Mouse (Mus musculus) heart, postnatal 0 days (tissue): ENCODE measurements at regions not wholly inside any gene's neighbourhood (a gene's known extent, or its start where the extent isn't known, plus 50 kb on each side); places are given as distances from the start of the nearest gene placed in this dataset.
A peak's percentile ranks its signal among the peaks of the same experiment; 100 is the strongest.

Experiments
- ATAC-seq: fragments of 200-750 bp; cut with Nextera tagmentation; 2 replicates; pipeline ENCODE4 v1.8.0; 2017; ENCODE audit warnings: low read depth, moderate number of reproducible peaks, moderate library complexity; ENCODE audit not compliant: insufficient read depth
- DNase-seq: peaks from one replicate; pipeline ENCODE4 v3.0.0-alpha.2; 2016; ENCODE audit warnings: low spot score
- H3K27ac ChIP-seq: fragments of 300-500 bp; sonication (generic); 2 replicates; pipeline ENCODE4 v1.5.1; 2014; ENCODE audit warnings: low read depth, mild to moderate bottlenecking
- H3K27me3 ChIP-seq: fragments of 300-500 bp; sonication (generic); 2 replicates; pipeline ENCODE4 v1.6.1; 2014; ENCODE audit warnings: low read length, mixed read lengths; ENCODE audit not compliant: control insufficient read depth, insufficient read depth
- H3K36me3 ChIP-seq: fragments of 300-500 bp; sonication (generic); replicated peaks from 2 replicates; pipeline ENCODE4 v1.6.1; 2014; ENCODE audit warnings: low read length, mixed read lengths; ENCODE audit not compliant: control insufficient read depth, insufficient read depth
- H3K4me1 ChIP-seq: fragments of 300-500 bp; sonication (generic); 2 replicates; pipeline ENCODE4 v1.6.1; 2014; ENCODE audit warnings: antibody characterized with exemption; ENCODE audit not compliant: control insufficient read depth, insufficient read depth
- H3K4me2 ChIP-seq: fragments of 300-500 bp; sonication (generic); 2 replicates; pipeline ENCODE4 v1.6.1; 2014; ENCODE audit warnings: low read depth, mild to moderate bottlenecking, low read length, moderate library complexity
- H3K4me3 ChIP-seq: fragments of 300-500 bp; sonication (generic); 2 replicates; pipeline ENCODE4 v1.5.1; 2014; ENCODE audit warnings: low read depth, low read length
- H3K9ac ChIP-seq: fragments of 300-500 bp; sonication (generic); replicated peaks from 2 replicates; pipeline ENCODE4 v1.6.1; 2014; ENCODE audit warnings: low read depth, low read length, mixed read lengths
- H3K9me3 ChIP-seq: fragments of 300-500 bp; sonication (generic); replicated peaks from 2 replicates; pipeline ENCODE4 v1.6.1; 2016; ENCODE audit warnings: low read length; ENCODE audit not compliant: control insufficient read depth
- CTCF ChIP-seq: IDR thresholded peaks from 2 replicates; pipeline ENCODE4 v1.5.1; 2016; ENCODE audit warnings: antibody characterized with exemption, control low read depth, low read depth
- EP300 ChIP-seq: IDR thresholded peaks from 2 replicates; pipeline ENCODE4 v1.6.1; 2016; ENCODE audit warnings: antibody characterized with exemption, low read depth
- WGBS: fragments of 180-500 bp; shearing (Covaris S2); extraction: QIAGEN DNeasy Blood & Tissue Kit; methylation state at CpG from one replicate; pipeline ENCODE4 v1.1.7; 2014; 5-methylcytosine and 5-hydroxymethylcytosine counted together

DNA sequence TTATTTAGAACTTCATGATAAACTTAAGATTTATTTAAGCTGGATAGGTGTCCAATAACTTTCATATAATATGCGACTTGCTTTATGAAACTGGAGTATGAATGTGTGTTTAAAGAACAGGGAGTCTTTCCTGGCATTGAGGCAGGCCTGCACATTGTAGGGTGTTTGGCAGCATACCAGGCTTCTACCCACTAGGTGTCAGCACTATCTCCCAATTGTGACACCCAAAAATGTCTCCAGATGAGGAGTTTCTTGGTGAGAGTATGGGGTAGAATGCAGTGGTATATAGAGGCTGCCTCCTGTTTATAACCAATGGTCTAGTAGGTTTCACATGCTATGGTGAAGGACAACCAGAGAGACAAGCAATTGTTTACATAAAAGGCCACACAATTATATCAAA, 311.9 kb downstream of the Gpat3 start:
- TF ChIP-seq CTCF (no peak), EP300 (no peak)
- Histone ChIP-seq H3K4me2 (no peak overlapping the region), H3K36me3 (no peaks in the 10 kb centered on the region), H3K4me3 (no peak overlapping the region), H3K27me3 (no peaks in the 10 kb centered on the region), H3K9me3 (no peaks in the 10 kb centered on the region), H3K9ac (no peak overlapping the region), H3K4me1 (no peaks in the 10 kb centered on the region), H3K27ac (no peak overlapping the region)
- ATAC-seq (no peak), DNase-seq (no peak)
- 44% methylated on average over 1 of the region's 1 CpGs for WGBS

DNA sequence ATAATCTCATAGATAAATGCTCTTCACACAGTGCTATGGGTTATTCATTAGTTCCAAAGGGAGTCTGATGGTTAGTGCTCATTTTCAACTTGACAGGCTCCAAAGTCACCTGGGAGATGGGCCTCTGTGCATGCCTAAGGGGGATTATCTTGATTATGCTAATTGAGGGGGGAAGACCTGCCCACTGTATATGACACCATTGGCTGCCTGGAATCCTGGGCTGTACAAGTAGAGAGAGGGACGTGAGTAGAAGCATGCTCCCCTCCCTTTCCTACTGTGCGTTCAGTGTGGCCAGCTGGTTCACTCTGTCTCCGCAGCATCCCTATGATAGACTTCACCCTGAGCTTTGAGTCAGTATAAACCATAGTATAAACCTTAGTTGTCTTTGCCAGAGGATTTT, 300.8 kb downstream of the Gpat3 start:
- no peak for DNase-seq
- Histone ChIP-seq H3K4me3 (no peak overlapping the region), H3K27me3 (no peaks in the 10 kb centered on the region), H3K9me3 (no peaks in the 10 kb centered on the region), H3K4me1 (no peaks in the 10 kb centered on the region), H3K36me3 (no peaks in the 10 kb centered on the region), H3K9ac (no peak overlapping the region), H3K4me2 (no peak overlapping the region), H3K27ac (no peak overlapping the region)
- ATAC-seq, result no peak
- 73% methylated on average over 3 of the region's 3 CpGs for WGBS
- no peak for TF ChIP-seq EP300
- TF ChIP-seq CTCF, result no peak

DNA sequence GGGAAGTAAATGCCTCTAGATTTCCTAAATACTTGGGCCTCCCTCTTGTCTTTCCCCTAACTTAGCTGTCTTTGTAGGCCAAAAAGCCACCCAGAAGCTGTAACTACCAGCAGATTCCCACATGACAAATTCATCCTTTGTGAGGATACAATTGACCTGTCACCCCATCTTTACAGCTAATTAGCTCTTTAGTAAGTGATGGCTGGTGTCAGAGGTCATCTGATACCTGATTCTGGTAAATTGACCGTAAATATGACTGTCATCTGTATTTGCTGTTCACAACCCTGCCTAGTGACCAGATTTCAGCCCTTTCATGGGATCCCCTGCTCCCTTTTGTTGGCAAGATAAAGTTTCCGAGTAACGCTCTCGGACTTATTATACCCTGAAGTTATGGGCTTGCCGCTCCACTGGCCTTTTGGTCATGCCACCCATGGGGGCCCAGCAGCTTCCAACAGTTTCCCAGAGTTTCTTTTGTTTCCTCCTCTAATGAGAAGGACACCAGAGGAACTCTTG, 279.5 kb downstream of the Gpat3 start:
- Histone ChIP-seq H3K36me3 (no peaks in the 10 kb centered on the region), H3K9ac (no peak overlapping the region), H3K9me3 (no peaks in the 10 kb centered on the region), H3K4me2 (no peak overlapping the region), H3K27me3 (no peaks in the 10 kb centered on the region), H3K4me3 (no peak overlapping the region), H3K4me1 (peaks cover 9% of the 10 kb centered on the region; the same call in 1 of the 2 replicates), H3K27ac (no peak overlapping the region)
- ATAC-seq, result no peak
- DNase-seq, result no peak
- TF ChIP-seq CTCF, result no peak
- WGBS, result 86% methylated on average over 5 of the region's 5 CpGs

DNA sequence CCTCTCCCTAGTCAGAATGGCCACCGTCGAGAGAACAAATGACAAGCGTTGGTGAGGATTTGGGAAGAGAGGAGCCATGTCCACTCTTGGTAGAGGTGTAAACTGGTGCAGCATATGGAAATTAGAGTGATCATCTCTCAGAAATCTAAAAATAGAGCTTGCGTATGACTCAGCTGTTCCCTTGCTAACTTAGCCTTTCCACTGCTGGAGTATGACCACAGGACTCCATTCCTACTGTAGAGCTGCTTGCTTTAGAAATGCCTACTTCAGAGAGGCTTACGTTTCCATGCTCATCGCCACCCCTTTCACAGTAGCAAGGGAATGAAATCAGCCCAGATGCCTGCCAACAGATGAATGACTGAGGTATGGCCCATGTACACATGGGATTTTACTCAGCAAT, 277.4 kb downstream of the Gpat3 start:
- Histone ChIP-seq H3K9ac (no peak overlapping the region), H3K4me3 (no peak overlapping the region), H3K9me3 (no peaks in the 10 kb centered on the region), H3K27me3 (no peaks in the 10 kb centered on the region), H3K4me1 (peaks cover 9% of the 10 kb centered on the region; the same call in 1 of the 2 replicates), H3K27ac (no peak overlapping the region), H3K36me3 (no peaks in the 10 kb centered on the region), H3K4me2 (no peak overlapping the region)
- DNase-seq, result no peak
- 71% methylated on average over 6 of the region's 6 CpGs for WGBS
- no peak for TF ChIP-seq CTCF
- no peak for TF ChIP-seq EP300
- ATAC-seq, result no peak; the same call in 1 of the 2 replicates

DNA sequence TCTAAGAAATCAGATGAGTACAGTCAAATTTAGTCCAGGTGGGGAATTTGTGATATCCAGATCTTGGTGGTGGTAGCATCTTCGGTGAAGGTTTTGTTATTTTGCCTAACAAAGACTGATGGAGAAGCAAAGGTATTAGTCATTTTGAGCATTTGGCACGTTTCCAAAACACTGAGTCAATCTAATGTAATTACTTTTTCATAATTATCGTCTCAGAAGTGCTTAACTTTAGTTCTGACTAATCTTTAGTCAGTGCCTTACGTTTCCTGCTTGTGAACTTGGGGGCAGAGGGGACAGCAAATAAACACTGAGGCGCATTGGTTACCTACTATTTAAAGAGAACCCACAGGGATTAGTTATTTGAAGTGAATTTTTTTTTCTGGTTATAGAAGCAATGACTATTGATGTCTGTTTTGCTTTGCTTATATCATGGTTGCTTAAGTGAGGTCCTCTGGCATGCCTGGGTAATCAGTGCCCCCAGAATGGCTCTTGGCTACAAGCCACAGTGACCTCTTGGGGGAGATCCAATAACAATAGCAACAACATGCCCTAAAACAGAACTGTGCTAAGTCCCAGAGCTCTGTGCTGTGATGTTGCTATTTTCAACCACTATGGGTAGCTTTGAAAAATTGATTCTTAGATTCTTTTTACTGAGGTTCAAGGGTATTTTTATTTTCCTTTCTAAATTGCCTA, 275.1 kb downstream of the Gpat3 start:
- TF ChIP-seq EP300 (no peak), CTCF (no peak)
- H3K36me3 ChIP-seq, result no peaks in the 10 kb centered on the region
- H3K4me3 ChIP-seq, result no peak overlapping the region
- no peak overlapping the region for H3K4me2 ChIP-seq
- H3K9me3 ChIP-seq, result no peaks in the 10 kb centered on the region
- ATAC-seq (peak; percentile 49; the same call in 1 of the 2 replicates), DNase-seq (no peak)
- WGBS, result 27% methylated on average over 5 of the region's 5 CpGs
- no peaks in the 10 kb centered on the region for H3K27me3 ChIP-seq
- H3K4me1 ChIP-seq, result peaks cover 9% of the 10 kb centered on the region; the same call in 1 of the 2 replicates
- H3K27ac ChIP-seq, result peak overlapping the region; percentile 37; the same call in 1 of the 2 replicates
- H3K9ac ChIP-seq, result no peak overlapping the region
